In genomic region chr14:119318379-119318778, GRCm38 (mm10) we compare ENCODE assay signal across 28 mouse cellular contexts.
A peak's percentile ranks its signal among the peaks of the same experiment; 100 is the strongest.
DNase-seq lines count a peak whose midpoint lies in the region; ATAC-seq lines count a peak whose summit lies in the region.
"Had no signal": no experiment of that assay in that cellular context is flagged by ENCODE, and none has a peak within 500 bp of the region (broad histone marks: within the 10 kb centered on the region; RNA-seq: fewer than 3 reads in every experiment).

No protein-coding gene starts in this region.

- no peaks in the 10 kb centered on the region for H3K9me3 ChIP-seq in forebrain, embryonic 13.5 days (replicated peaks)
- H3K9me3 ChIP-seq: embryonic facial prominence, embryonic 12.5 days; embryonic facial prominence, embryonic 15.5 days; heart, embryonic 12.5 days; heart, embryonic 15.5 days; hindbrain, embryonic 10.5 days; hindbrain, embryonic 13.5 days; intestine, embryonic 15.5 days had no signal

- H3K27ac ChIP-seq in forebrain, embryonic 13.5 days: no peak overlapping the region
- H3K27ac ChIP-seq: embryonic facial prominence, embryonic 12.5 days; embryonic facial prominence, embryonic 15.5 days; heart, embryonic 15.5 days; hindbrain, embryonic 10.5 days; hindbrain, embryonic 13.5 days; intestine, embryonic 15.5 days had no signal

- ATAC-seq in frontal cortex, adult (ENCODE audit: low TSS enrichment): peak; percentile 55
- no peak for ATAC-seq in forebrain, embryonic 13.5 days
- ATAC-seq in megakaryocyte-erythroid progenitor cell, adult 5-6 weeks (replicated peaks; ENCODE audit: low FRiP score, low TSS enrichment, poor library complexity, severe bottlenecking): no peak
- ATAC-seq: CD4-positive, CD25-positive, alpha-beta regulatory T cell, adult 4 months; forebrain, embryonic 14.5 days; forebrain, postnatal 0 days; hindbrain, embryonic 16.5 days; intestine, embryonic 15.5 days had no signal

- H3K4me2 ChIP-seq in forebrain, embryonic 13.5 days: no peak overlapping the region
- H3K4me2 ChIP-seq: embryonic facial prominence, embryonic 12.5 days; embryonic facial prominence, embryonic 15.5 days; heart, embryonic 12.5 days; heart, embryonic 15.5 days; hindbrain, embryonic 13.5 days; intestine, embryonic 15.5 days had no signal

- WGBS in forebrain, embryonic 13.5 days: 88% methylated on average over 2 of the region's 2 CpGs

- H3K27me3 ChIP-seq in forebrain, embryonic 13.5 days: no peaks in the 10 kb centered on the region
- H3K27me3 ChIP-seq: embryonic facial prominence, embryonic 12.5 days; embryonic facial prominence, embryonic 15.5 days; heart, embryonic 12.5 days; heart, embryonic 15.5 days; hindbrain, embryonic 13.5 days; intestine, embryonic 15.5 days had no signal

- H3K36me3 ChIP-seq in forebrain, embryonic 13.5 days (ENCODE audit: poor library complexity, severe bottlenecking): no peaks in the 10 kb centered on the region
- H3K36me3 ChIP-seq: embryonic facial prominence, embryonic 12.5 days; embryonic facial prominence, embryonic 15.5 days; heart, embryonic 12.5 days; heart, embryonic 15.5 days; hindbrain, embryonic 10.5 days; hindbrain, embryonic 13.5 days; intestine, embryonic 15.5 days had no signal

- DNase-seq in frontal cortex, postnatal 36 days (ENCODE audit: low spot score in 2 of 2): no peak
- peak; percentile 57 for DNase-seq in adrenal gland, adult 2 months
- DNase-seq in adrenal gland, postnatal 14 days: peak; percentile 33
- DNase-seq in brain, adult 2 months (ENCODE audit: low read depth, low spot score): peak; percentile 36
- DNase-seq in spleen, postnatal 36 days (ENCODE audit: low spot score in 2 of 2): no peak
- DNase-seq: cerebellum, adult 11 months; cerebellum, adult 8-10 months; cerebellum, postnatal 14 days; forebrain, postnatal 0 days; gastrocnemius, postnatal 10 days; gastrocnemius, postnatal 36 days; heart, postnatal 10 days; heart, postnatal 36 days; kidney, adult 18-20 months; kidney, adult 9 months had no signal

- no peak overlapping the region for H3K9ac ChIP-seq in forebrain, embryonic 13.5 days
- H3K9ac ChIP-seq: embryonic facial prominence, embryonic 12.5 days; embryonic facial prominence, embryonic 15.5 days; forebrain, postnatal 0 days; heart, embryonic 12.5 days; heart, embryonic 15.5 days; hindbrain, embryonic 13.5 days; intestine, embryonic 15.5 days had no signal

- no peaks in the 10 kb centered on the region for H3K4me1 ChIP-seq in forebrain, embryonic 13.5 days
- H3K4me1 ChIP-seq: embryonic facial prominence, embryonic 12.5 days; embryonic facial prominence, embryonic 15.5 days; heart, embryonic 12.5 days; heart, embryonic 15.5 days; hindbrain, embryonic 10.5 days; hindbrain, embryonic 13.5 days; intestine, embryonic 15.5 days had no signal

- H3K4me3 ChIP-seq in forebrain, embryonic 13.5 days: no peak overlapping the region
- H3K4me3 ChIP-seq: embryonic facial prominence, embryonic 12.5 days; embryonic facial prominence, embryonic 15.5 days; heart, embryonic 12.5 days; heart, embryonic 15.5 days; hindbrain, embryonic 10.5 days; hindbrain, embryonic 13.5 days; intestine, embryonic 15.5 days had no signal

Comparison
In these comparisons a context has a peak if more than half of its experiments do, and no peak if none do; other contexts are left out.
1. DNase-seq: peak in adrenal gland, adult 2 months (single experiment), adrenal gland, postnatal 14 days (single experiment) and brain, adult 2 months (single experiment); none in frontal cortex, postnatal 36 days (0 of 2) and spleen, postnatal 36 days (0 of 2).